Mouse (Mus musculus) intestine, embryonic 14.5 days (tissue): ENCODE results near the gene Agmat. TPM values are rescaled to one million over a fixed set of nuclear protein-coding genes. Genes with fewer than 3 reads are reported as not detected.

ENCODE experiments used
- ATAC-seq: fragments of 200-750 bp; cut with Nextera tagmentation; replicated peaks from 2 replicates; pipeline ENCODE4 v1.8.0; 2017; ENCODE audit warnings: low read depth, moderate number of reproducible peaks, moderate TSS enrichment, moderate library complexity; ENCODE audit not compliant: low FRiP score, low TSS enrichment
- DNase-seq: peaks from one replicate; pipeline ENCODE4 v3.0.0-alpha.2; 2018; ENCODE audit warnings: low spot score
- H3K27ac ChIP-seq: fragments of 300-500 bp; sonication (generic); 2 replicates; pipeline ENCODE4 v1.5.1; 2014; ENCODE audit warnings: low read depth, mild to moderate bottlenecking, control low read depth
- H3K27me3 ChIP-seq: fragments of 300-500 bp; sonication (generic); replicated peaks from 2 replicates; pipeline ENCODE4 v1.6.1; 2014; ENCODE audit warnings: low read length, control low read depth; ENCODE audit not compliant: control insufficient read depth, insufficient read depth
- H3K36me3 ChIP-seq: fragments of 300-500 bp; sonication (generic); 2 replicates; pipeline ENCODE4 v1.6.1; 2014; ENCODE audit warnings: low read length, control low read depth; ENCODE audit not compliant: control insufficient read depth, insufficient read depth
- H3K4me1 ChIP-seq: fragments of 300-500 bp; sonication (generic); replicated peaks from 2 replicates; pipeline ENCODE4 v1.6.1; 2014; ENCODE audit warnings: low read length, control low read depth, mixed read lengths; ENCODE audit not compliant: control insufficient read depth, insufficient read depth
- H3K4me2 ChIP-seq: fragments of 300-500 bp; sonication (generic); 2 replicates; pipeline ENCODE4 v1.6.1; 2014; ENCODE audit warnings: low read length
- H3K4me3 ChIP-seq: fragments of 300-500 bp; sonication (generic); 2 replicates; pipeline ENCODE4 v1.5.1; 2014; ENCODE audit warnings: low read depth, low read length, control low read depth, mixed read lengths
- H3K9ac ChIP-seq: fragments of 300-500 bp; sonication (generic); 2 replicates; pipeline ENCODE4 v1.6.1; 2014; ENCODE audit warnings: mild to moderate bottlenecking, low read length
- H3K9me3 ChIP-seq: fragments of 300-500 bp; sonication (generic); 2 replicates; pipeline ENCODE4 v1.6.1; 2016; ENCODE audit warnings: low read length, control low read depth; ENCODE audit not compliant: control insufficient read depth
- WGBS: fragments of 180-500 bp; shearing (Covaris S2); extraction: QIAGEN DNeasy Blood & Tissue Kit; methylation state at CpG from one replicate; pipeline ENCODE4 v1.1.7; 2014; 5-methylcytosine and 5-hydroxymethylcytosine counted together
- polyA plus RNA-seq: library from polyadenylated mRNA; unstranded; fragments of >200 nt; fragmentation: Nextera tagmentation; extraction: Ambion mirVana; gene quantifications from 2 replicates; pipeline ENCODE4 v1.2.1, GENCODE M21; 2014

The Agmat gene
- polyA plus RNA-seq, 1 experiment from 2014 or later = 12.7 TPM

DNA sequence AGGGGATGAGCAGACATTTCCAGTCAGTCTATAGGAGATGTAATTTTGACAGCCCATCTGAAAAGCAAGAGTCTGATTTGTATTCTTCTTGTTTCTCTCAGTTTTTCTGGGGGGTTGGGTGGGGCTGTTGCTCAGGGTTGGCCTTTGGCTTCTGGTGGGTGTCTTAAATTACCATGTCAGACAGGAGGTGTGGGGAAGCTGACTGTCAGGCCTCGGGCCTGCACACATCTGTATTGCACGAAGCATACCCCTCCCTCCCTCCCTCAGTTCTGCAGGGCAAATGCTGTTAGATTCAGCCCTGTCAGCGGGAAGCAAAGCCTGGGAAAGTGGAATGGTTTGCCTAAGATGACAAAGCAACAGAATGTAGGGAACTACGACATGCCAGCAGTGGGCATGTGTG is 50.5 kb downstream of the Agmat start:
- H3K9ac ChIP-seq = no peak overlapping the region
- peaks cover 19% of the 10 kb centered on the region for H3K4me1 ChIP-seq
- H3K4me3 ChIP-seq = no peak overlapping the region
- no peak for ATAC-seq
- no peak overlapping the region for H3K4me2 ChIP-seq
- H3K27ac ChIP-seq = no peak overlapping the region
- peaks cover 14% of the 10 kb centered on the region for H3K36me3 ChIP-seq
- H3K27me3 ChIP-seq = no peaks in the 10 kb centered on the region
- no peaks in the 10 kb centered on the region for H3K9me3 ChIP-seq
- WGBS = 86% methylated on average over 4 of the region's 4 CpGs
- no peak for DNase-seq

- no peak overlapping the region for H3K4me2 ChIP-seq
- no peak overlapping the region for H3K27ac ChIP-seq
- no peaks in the 10 kb centered on the region for H3K27me3 ChIP-seq
- DNase-seq (no peak), ATAC-seq (no peak)
- no peaks in the 10 kb centered on the region for H3K9me3 ChIP-seq
- peaks cover 19% of the 10 kb centered on the region for H3K4me1 ChIP-seq
- H3K36me3 ChIP-seq = peaks cover 14% of the 10 kb centered on the region
- no peak overlapping the region for H3K4me3 ChIP-seq
- WGBS = 95% methylated on average over 5 of the region's 5 CpGs
- H3K9ac ChIP-seq = no peak overlapping the region
These were observed 51.1 kb downstream of the Agmat start for GRCm38 (mm10) chr4:141797545-141797944.

- no peak for ATAC-seq
These were observed 57.6 kb downstream of the Agmat start for GRCm38 (mm10) chr4:141804105-141804504.

DNA sequence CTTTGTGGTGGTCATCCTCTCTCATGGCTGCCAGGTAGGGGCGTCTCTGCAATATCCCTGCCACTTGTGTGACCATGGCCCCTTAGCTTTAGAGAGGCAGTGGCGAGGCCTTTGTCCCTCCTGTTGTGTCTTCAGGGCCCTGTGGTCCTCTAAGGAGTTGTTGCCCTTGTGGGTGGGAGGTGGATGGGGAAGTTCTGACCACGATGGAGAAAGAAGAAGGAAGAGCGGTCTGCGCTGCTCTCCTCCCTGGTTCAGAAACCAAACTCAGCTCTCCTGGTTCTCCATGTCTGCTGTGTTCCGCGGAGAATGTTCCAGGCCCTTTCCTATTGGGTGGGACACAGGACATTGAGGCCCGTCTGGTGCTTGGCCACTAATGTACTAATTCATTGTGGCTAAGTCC is 59.4 kb downstream of the Agmat start:
- Histone ChIP-seq H3K27ac (no peak overlapping the region), H3K4me1 (no peaks in the 10 kb centered on the region), H3K27me3 (no peaks in the 10 kb centered on the region), H3K9me3 (no peaks in the 10 kb centered on the region), H3K9ac (no peak overlapping the region), H3K4me2 (no peak overlapping the region), H3K36me3 (peaks cover 76% of the 10 kb centered on the region), H3K4me3 (no peak overlapping the region)
- ATAC-seq (no peak), DNase-seq (no peak)
- WGBS = 94% methylated on average over 8 of the region's 8 CpGs

More at GRCm38 (mm10) chr4:141804105-141804504, 57.6 kb downstream of the Agmat start:
- Histone ChIP-seq H3K27me3 (no peaks in the 10 kb centered on the region), H3K9ac (no peak overlapping the region), H3K36me3 (peaks cover 58% of the 10 kb centered on the region), H3K4me2 (no peak overlapping the region), H3K4me3 (no peak overlapping the region), H3K27ac (no peak overlapping the region), H3K9me3 (no peaks in the 10 kb centered on the region), H3K4me1 (no peaks in the 10 kb centered on the region)
- DNase-seq = no peak
- WGBS = 87% methylated on average over 4 of the region's 4 CpGs

Other genes starting within 250 kb of the Agmat start
- 12.8 and 14.9 TPM in 2 replicates for gene Spen, start 208.1 kb upstream of the Agmat start, polyA plus RNA-seq
- 94.6 and 108 TPM in 2 replicates for gene Fblim1, start 140.6 kb upstream of the Agmat start, polyA plus RNA-seq
- 6.0 and 8.4 TPM in 2 replicates for gene Tmem82, start 128.0 kb upstream of the Agmat start, polyA plus RNA-seq
- gene Slc25a34, start 122.9 kb upstream of the Agmat start, polyA plus RNA-seq = 0.17 and 0.26 TPM in 2 replicates
- gene Plekhm2, start 81.8 kb upstream of the Agmat start, polyA plus RNA-seq = 3.2 and 3.7 TPM in 2 replicates
- gene Rsc1a1, start 61.1 kb upstream of the Agmat start, polyA plus RNA-seq = 2.2 and 3.7 TPM in 2 replicates
- gene Ddi2, start 23.3 kb upstream of the Agmat start, polyA plus RNA-seq = 19.5 and 20.0 TPM in 2 replicates
- gene Dnajc16, start 44.3 kb downstream of the Agmat start, polyA plus RNA-seq = 4.4 and 4.5 TPM in 2 replicates
- 19.3 and 20.0 TPM in 2 replicates for gene Casp9, start 46.9 kb downstream of the Agmat start, polyA plus RNA-seq
- 6.9 TPM in 1 of 2 replicates, not detected in the other for gene Cela2a, start 79.5 kb downstream of the Agmat start, polyA plus RNA-seq
- gene Ctrc, start 99.7 kb downstream of the Agmat start, polyA plus RNA-seq = not detected in 2 replicates
- 59.4 and 75.6 TPM in 2 replicates for gene Efhd2, start 128.2 kb downstream of the Agmat start, polyA plus RNA-seq